Mouse (Mus musculus) right cerebral cortex, adult 2 months (tissue): ENCODE results near the gene Serinc5.
"Not testable (repeated sequence)": the region's sequence is repeated elsewhere in the genome, so short reads cannot be mapped to it uniquely, and the experiment has no call there.

Experiments
- DNase-seq, 2 experiments: peaks; one replicate each; pipeline ENCODE4 v3.0.0; 2021 to 2022; ENCODE audit warnings: low spot score in 2 of 2

Gene Serinc5

DNA sequence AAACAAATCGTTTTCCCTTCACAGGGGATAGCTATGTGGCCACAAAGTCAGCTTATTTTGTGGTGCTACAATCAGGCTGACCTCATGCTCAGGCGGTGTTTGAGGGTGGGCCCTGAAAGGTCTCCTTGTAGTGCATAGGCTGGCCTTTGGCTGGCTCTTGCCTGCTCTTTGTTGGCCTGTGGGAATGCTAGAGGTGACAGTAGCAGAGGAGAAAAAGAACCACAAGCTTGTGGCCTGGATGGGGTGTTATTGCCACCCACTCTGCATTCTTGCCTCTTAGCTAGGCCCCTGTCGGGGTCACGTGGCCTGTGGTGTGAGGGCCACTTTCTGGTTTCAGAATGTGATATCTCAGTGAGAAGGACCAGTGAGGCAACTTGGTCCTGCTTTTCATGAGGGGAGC lies 54.1 kb downstream of the Serinc5 start:
- DNase-seq: no peak

- no peak for DNase-seq
Observed at GRCm38 (mm10) chr13:92668214-92668985, 57.5 kb downstream of the Serinc5 start.

DNA sequence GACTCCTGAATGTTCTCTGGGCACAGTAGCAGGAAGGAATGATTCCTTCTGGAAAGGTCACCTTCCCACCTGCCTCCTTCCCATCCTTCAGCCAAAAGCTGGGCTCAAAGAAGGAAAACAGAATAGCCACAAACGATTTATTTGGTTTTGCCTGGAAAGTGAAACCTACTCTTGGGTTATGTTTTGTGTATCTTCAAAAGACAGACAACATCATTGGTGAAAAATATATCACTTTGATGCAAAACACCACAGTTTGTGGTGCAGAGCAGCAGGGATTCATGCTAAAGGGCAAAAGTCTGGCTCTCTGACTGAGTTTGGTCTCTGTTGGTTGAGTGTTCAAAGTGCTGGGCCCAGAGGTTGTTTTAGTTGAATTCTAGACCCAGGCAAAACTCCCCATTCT lies 60.8 kb downstream of the Serinc5 start:
- no peak for DNase-seq

DNA sequence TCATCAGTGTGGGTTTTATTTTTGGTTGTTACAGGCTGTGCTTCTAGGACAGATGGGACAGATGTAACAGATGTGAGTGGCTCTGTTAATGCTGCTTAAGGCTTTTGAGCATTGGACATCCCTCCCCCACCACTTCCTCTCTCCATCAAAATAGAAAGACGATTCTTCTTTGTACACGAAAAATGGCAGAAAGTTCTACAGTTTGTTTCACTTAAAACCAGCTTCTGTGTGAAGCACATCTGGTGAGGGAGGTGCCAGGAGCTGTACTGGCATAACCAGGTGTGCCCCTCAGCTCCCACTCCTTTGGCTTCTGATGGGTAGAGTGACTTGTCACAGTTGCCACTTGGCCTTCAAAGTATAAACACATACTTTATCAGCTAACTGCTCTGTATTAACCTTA lies 63.8 kb downstream of the Serinc5 start:
- DNase-seq: no peak

GRCm38 (mm10) chr13:92675308-92675707 lies 64.4 kb downstream of the Serinc5 start:
- DNase-seq: no peak

- no peak for DNase-seq
Observed at GRCm38 (mm10) chr13:92675897-92676584, 65.2 kb downstream of the Serinc5 start.

GRCm38 (mm10) chr13:92677656-92678055 lies 66.8 kb downstream of the Serinc5 start:
- DNase-seq: no peak

GRCm38 (mm10) chr13:92679661-92680060 lies 68.8 kb downstream of the Serinc5 start:
- DNase-seq: no peak

- no peak for DNase-seq
Observed at GRCm38 (mm10) chr13:92681541-92681940, 70.7 kb downstream of the Serinc5 start.

DNA sequence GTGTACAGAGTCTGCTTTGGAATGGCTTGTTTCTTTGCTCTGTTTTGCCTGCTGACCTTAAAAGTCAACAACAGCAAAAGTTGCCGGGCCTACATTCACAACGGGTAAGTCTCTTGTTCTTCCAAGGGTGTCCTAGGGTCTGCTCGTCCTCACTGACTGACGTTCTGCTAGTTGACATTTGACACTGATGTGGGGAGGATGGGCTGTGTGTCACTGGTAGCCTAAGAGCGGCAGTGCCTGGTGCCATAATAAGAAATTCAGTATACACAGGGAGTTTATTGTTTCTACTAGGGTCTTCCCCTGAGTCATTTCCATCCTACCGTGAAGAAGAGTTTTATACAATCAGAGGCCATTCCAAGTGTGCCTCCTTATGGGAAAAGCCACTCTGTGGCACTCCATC lies 71.9 kb downstream of the Serinc5 start:
- DNase-seq: no peak

GRCm38 (mm10) chr13:92683464-92683863 lies 72.6 kb downstream of the Serinc5 start:
- no peak for DNase-seq

- no peak for DNase-seq
Observed at GRCm38 (mm10) chr13:92684310-92684709, 73.4 kb downstream of the Serinc5 start.

GRCm38 (mm10) chr13:92685273-92685672 lies 74.4 kb downstream of the Serinc5 start:
- peak; percentile 31 to 45 for DNase-seq

GRCm38 (mm10) chr13:92687151-92687550 lies 76.3 kb downstream of the Serinc5 start:
- DNase-seq: not testable (repeated sequence)

- DNase-seq: no peak
Observed at GRCm38 (mm10) chr13:92689061-92689460, 78.2 kb downstream of the Serinc5 start.

GRCm38 (mm10) chr13:92693866-92694550 lies 83.1 kb downstream of the Serinc5 start:
- no peak for DNase-seq

GRCm38 (mm10) chr13:92696491-92696939 lies 85.6 kb downstream of the Serinc5 start:
- DNase-seq: no peak

- DNase-seq: no peak
Observed at GRCm38 (mm10) chr13:92697141-92697540, 86.2 kb downstream of the Serinc5 start.

DNA sequence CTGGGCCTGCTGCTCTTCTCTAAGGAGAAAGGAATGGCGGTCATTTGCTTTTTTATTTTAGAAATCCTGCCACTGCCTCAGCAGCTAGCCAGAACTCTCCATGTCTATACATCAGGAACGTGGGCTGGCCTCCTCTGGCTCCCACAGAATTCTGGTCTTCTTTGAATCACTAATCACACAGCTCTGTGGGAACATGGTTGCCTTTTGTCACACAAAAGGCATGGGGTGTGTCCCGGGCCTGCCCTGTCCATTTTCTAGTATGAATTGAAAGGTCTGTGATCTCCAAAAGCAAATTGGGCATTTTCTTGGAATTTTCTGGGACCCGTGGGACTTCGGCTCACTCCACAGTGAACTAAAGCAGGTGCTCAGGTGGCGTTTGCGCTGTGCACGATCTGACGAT lies 87.9 kb downstream of the Serinc5 start:
- DNase-seq: peak in 1 of 2 experiments; percentile 29

DNA sequence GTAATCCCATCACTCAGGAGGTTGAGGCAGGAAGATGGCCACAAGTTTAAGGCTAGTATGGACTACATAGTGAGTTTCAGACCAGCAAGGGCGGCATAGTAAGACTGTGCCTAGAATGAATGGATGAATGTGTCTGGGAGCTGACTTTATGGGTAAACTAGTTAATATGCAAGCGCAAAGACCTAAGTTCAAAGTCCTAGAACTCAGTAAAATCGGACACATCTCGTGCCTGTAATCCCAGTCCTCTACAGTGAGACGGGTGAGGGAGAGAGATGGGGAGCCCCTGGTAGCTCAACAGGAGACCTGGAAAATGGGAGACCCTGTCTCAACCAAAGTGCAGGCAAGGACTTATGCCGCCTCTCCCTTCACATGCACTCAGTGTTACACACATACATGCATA lies 88.5 kb downstream of the Serinc5 start:
- DNase-seq: no peak

GRCm38 (mm10) chr13:92702035-92702434 lies 91.1 kb downstream of the Serinc5 start:
- no peak for DNase-seq

- peak; percentile 44 to 46 for DNase-seq
Observed at GRCm38 (mm10) chr13:92703241-92704027, 92.5 kb downstream of the Serinc5 start.
